Mouse (Mus musculus) cerebellum, postnatal 14 days (tissue): ENCODE measurements around the gene Slc10a2.
"Not testable (repeated sequence)": the region's sequence is repeated elsewhere in the genome, so short reads cannot be mapped to it uniquely, and the experiment has no call there.

Experiments
- DNase-seq, 2 experiments: peaks; one replicate each; pipeline ENCODE4 v3.0.0; 2021; ENCODE audit warnings: mixed read lengths in 2 of 2

Slc10a2 gene

DNA sequence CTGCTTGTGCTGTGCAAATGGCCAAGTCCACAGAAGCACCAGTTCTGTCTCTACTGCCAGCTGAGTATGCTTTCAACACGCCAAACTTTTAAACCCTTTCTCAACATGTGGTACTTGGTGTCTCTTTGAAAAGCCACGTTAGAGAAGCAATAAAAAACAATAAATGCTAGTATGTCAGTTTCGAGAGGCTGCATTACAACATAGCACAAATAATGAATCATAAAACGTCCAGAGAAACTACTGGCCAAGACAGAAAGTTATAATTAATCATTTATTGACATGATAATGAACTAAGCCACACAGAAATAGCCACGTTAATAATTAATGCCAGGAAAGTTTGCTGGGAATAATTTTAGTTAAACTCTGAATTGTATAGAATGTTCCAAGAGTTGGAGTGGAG is at the start of gene Slc10a2:
Gene Slc10a2 (minus strand): TSS at position 166 of the 400 bp plus-strand sequence.
- no peak for DNase-seq

DNA sequence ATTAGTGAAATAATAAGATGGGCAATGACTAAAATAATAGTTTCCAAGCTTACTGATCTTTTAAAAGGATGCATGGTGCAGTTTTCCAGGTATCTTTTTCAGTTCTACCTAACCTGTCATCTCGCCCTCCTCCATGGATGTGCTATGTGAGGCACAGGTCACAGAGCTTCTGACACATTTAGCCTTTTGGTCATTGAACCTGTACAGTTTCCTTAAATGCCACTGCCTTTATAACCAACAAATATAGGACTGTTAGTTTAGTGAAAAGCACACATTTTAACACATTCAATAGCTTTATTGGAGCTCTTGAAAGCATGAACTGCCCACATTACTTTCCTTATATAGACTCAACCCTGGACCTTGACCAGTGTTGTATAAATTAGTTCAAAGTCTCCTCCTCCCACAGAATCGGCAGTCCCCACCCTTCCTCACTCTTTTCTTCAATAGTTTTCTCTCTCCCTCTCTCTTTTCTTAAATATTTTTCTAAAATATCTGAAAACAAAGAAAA is 24.2 kb upstream of the Slc10a2 start:
- DNase-seq = no peak

DNA sequence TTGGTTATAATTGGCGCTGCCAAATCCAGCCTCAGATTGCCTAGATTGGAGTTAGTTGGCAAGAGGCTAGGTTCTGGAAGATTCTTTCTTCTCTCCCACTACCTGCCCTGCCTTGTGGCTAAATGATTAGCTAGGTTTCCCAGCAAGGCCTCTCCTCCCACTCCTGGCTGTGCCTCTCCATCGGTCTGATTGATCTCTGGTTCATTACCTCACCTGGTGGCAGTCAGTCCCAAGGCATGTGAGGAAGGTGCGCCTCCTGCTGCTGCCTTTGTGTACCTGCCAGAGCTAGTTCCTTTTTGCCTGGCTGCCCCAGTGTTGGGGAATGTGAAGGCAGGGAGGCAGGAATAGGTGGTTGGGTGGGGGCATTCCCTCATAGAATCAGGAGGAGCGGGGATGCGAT is 1.7 kb upstream of the Slc10a2 start:
- no peak for DNase-seq

DNA sequence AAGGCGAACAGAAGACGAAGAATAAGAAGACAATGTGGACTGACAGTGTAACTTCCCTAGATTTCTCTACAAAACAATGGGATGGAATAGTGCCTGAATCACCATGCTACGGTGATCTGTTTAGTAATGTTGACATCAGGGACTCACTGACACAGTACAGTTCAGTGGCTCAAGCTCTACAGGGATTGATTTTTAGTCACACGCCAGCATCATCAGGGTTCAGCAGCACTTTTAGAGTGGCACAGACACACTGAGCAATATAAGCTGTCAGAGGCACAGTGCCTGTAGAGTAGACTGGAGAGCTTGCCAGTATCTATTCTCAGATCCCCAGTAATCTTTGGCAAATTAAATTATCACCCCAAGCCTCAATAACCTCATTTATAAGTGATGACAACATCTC is 9.8 kb downstream of the Slc10a2 start:
- DNase-seq = no peak

DNA sequence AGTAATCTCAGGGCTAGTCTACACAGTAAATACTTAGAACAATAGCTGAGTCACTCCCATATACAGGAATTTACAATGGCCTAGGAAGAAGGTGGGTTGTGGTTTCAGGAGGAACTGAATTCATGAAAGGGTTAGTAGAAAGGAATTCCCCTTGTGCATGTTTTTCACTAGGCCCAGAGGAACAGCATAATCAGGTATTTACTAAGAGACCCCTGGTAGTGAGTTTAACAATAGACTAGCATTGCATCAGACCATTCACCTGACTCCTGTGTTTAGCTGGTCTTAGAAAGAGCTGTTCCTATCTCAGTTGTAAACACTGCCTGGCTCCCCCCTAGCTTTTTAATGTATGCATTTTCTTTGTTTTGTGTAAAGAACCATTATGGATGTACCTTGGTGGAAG is 11.2 kb downstream of the Slc10a2 start:
- not testable (repeated sequence) for DNase-seq

DNA sequence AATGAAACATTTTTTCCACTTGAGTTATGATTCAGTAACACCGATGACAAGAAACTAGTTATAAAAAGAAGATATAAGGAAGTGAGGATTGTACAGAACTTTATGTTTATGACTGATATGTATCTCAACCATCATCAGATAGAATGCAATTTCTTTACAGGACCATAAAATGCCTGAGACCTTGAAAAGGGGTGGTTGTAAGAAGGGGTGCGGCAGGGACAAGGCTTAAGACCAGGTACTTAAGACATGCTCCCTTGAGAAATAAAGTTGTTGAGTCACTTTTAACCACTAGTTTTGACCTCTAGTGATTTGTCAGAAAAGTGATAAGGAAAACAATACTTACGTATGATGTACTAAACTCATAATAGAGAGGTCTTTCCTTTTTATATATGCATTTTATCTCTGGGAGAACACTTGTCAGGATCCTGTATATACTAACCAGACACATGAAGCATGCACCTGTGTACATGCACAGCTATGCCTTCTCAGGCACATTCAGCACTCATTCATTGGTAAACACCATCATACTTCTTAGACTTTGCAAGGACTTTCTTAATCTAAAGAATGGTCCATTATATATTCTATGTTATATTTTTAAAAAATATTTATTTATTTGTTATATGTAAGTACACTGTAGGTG is 31.4 kb downstream of the Slc10a2 start:
- DNase-seq = no peak

DNA sequence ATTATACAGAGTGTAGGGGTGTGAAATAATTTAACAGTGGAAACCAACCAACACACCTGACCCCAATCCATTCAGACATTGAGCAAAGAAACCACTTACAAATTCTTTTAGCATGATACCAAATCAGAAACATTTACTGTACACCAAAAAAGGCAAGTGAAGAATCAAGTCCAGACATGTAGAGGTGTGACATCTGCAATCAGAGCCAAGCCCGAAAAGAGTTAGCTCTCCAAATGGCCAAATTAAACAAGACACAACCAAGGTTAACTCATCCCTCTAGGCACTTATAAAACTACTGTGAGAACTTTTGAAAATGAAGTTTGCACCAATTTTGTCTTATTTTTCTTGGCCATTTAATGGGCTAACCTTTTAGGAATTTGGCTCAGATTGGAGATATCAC is 46.3 kb downstream of the Slc10a2 start:
- no peak for DNase-seq

DNA sequence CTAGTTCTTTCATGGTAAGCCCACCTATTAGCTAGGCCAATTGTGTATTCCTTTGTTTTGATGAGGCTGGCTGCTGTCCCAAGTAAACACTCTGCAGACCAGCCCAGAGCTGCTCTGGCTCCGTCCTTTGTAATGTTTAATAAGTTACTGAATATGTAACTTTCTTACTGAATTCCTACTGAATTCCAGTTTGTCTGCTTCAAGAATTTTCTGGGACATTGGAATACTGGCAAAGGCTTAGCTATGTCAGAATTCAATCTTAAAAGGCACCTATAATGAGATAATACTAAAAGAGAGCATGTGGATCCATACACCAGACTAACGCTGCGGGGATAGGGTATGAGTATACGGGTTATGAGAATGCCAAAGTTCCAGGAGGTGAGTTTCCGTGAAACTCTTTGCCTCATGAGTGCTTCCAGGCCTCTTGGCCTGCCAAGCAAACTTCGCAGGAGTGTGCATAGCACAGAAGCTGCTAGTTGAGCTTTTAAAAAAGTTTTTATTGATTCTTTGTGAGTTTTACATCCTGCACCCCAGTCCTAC is 60.7 kb downstream of the Slc10a2 start:
- DNase-seq = not testable (repeated sequence)

DNA sequence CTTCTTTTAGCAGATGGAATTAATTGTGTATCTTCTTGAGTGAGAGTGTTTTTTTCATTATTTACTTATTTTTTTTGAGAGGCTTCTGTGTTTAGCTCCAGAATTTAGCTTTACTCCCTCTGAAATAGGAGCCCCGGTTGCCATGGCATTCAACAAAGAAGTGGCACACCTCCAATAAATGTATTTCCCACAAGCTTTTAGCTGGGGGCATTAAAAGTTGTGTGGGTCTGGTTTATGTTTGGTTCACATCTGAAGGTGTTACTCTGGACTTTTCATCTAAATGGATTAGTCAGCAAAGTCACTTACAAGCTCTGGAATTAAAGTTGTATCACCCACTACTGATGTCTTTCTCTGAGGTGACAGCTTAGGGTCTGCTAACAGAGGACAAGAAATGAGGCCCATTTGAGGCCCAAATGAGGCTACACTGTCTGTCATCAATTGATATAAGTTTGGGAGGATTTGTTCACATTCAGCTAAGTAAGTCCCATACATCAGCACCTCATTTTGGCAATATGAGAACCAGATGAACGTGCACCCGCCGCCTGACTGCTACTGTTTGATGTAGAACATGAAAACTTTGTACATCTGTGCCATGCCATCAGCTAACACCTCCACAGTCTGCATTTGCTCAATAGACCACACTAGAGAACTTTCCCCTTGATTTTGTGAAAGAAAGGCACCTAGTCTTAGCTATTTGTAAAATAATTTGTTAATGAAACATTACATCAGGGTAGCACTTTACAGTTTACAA is 66.2 kb downstream of the Slc10a2 start:
- no peak for DNase-seq
